Mouse (Mus musculus): Measurements from ENCODE around the gene Fam189b.
"Not testable (repeated sequence)": the region's sequence is repeated elsewhere in the genome, so short reads cannot be mapped to it uniquely, and the experiment has no call there.

Fam189b gene

DNA sequence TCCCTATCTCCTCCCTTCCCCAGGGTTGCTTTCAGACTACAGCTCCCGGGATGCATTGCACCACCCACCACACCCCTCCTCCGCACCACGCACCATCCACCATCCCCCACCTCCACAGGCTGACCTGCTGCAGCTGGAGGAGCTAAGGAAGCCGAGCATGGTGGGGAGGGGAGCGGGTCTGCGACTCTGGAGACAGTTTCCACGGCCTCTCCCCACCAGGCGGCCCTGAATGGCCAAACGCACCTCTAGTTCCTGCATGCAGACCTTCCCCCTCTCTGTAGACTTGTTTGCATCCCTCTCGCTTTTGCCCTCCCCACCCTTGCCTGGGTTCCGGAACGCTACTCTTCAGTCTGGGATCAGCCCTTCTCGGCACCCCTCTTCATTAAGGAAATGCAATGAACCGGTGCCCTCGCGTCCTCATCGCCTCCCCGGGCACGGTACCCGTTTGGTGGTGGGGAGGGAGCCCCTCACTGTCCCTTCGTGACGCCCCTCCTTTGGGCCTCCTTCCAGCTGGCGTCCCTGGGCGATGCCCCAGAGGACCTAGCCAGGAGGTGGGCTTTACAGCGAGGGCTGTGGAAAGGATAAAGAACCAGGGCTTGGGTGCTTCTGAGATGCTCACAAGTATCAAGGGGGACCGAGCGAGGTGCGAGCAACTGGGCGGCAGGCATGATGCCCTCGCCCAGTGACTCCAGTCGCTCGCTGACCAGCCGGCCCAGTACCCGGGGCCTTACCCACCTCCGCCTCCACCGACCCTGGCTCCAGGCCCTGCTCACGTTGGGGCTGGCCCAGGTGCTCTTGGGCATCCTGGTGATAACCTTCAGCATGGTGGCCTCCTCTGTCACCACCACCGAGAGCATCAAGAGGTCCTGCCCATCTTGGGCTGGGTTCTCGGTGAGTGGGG, at the start of gene Fam189b:
Gene Fam189b (plus strand): TSS at position 86 of the 901 bp plus-strand sequence.
- peak; percentile 82 to 88 for DNase-seq (ENCODE audit: low spot score in 2 of 2)

DNA sequence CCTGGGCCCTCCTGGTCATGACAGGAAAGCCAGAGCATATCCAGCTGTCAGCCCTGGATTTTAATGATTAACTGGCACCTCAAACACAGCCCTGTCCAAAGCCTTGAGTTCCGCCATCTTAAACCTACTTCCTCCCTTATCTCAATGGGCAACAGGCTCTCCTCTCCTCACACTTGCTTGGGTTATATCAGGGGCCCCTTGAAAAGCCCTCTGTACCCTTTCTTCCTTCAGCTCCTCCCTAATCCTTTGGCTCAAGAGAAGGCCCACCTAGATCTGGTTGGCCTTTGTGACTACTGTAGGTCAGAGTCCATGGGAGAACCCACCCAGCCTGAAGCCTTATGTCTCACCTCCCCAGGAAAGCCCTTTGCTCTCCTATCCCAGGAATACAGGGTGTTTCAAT, 49.2 kb upstream of the Fam189b start:
- no peak for DNase-seq (ENCODE audit: low spot score in 2 of 2)

DNA sequence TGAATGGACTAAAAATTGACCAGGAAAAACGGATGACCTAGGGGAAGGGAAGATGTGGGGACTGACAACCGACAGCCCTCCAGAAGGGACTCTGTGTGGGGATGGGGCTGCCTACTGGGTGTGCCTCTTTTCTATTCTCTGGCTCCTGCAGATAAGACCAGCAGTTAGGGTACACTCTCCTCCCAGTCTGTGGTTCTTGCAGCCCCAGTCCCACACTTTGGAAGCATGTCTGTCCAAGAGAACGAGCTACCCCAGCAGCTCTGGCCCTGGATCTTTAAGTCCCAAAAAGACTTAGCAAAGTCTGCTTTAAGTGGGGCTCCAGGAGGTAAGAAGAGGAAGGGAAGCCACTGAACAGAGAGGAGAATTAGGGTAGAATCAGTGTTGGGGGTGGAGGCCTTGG, 47.0 kb upstream of the Fam189b start, which contains the start of gene Pklr:
Gene Pklr (plus strand): TSS at position 185 of the 400 bp plus-strand sequence.
- no peak for DNase-seq (ENCODE audit: low spot score in 2 of 2)

DNA sequence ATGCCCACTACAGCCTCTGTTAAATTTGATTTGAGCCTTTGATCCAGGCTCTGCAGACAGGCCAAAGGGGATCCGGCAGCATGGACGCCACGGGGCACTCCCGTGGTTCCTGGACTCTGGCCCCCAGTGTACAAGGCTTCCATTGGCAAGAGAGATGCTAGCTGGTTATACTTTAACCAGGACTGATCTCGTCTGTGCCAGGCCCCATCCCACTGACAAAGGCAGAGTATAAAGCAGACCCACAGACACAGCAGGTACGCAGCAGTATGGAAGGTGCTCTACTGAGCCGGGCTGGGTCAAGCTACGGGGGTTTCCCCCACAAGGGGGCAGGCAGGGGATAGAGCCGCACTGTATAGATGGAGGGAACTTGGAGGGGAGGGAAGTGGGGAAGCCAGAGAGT, 46.6 kb upstream of the Fam189b start:
- DNase-seq (ENCODE audit: low spot score in 2 of 2): peak; percentile 12 to 58

DNA sequence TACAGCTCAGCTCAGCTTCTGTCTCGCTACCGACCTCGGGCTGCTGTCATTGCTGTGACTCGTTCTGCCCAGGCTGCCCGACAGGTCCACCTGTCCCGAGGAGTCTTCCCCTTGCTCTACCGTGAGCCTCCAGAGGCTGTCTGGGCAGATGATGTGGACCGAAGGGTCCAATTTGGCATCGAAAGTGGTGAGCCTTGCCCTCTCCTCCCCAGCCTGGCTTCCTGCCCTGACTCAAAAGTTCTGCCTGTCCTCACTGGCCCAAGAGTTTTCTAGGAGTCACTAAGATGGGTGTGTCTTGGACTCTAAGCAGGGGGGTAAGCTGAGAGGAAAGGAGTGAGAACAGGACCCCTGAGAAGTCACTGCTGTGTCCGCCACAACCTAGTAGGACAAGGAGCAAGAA, 38.1 kb upstream of the Fam189b start:
- no peak for DNase-seq (ENCODE audit: low spot score in 2 of 2)

DNA sequence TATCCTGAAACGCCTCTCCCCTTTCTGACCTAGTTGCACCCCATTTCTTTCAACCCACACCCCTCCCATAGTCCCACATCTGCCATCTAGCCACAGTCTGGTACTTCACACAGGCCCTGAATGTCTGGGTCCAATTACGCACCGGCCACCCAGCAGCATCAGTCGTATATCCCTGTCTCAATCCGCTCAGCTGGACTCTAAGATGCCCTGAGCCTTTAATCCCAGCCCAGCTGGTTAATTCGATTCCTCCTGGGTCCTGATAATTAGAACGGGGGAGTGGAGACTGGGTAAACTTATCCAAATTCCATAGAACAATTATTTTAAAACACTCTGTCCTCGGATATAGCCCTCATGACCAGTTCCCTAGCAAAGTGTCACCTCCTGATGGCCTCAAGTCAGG, 37.4 kb upstream of the Fam189b start:
- DNase-seq (ENCODE audit: low spot score in 2 of 2): no peak

DNA sequence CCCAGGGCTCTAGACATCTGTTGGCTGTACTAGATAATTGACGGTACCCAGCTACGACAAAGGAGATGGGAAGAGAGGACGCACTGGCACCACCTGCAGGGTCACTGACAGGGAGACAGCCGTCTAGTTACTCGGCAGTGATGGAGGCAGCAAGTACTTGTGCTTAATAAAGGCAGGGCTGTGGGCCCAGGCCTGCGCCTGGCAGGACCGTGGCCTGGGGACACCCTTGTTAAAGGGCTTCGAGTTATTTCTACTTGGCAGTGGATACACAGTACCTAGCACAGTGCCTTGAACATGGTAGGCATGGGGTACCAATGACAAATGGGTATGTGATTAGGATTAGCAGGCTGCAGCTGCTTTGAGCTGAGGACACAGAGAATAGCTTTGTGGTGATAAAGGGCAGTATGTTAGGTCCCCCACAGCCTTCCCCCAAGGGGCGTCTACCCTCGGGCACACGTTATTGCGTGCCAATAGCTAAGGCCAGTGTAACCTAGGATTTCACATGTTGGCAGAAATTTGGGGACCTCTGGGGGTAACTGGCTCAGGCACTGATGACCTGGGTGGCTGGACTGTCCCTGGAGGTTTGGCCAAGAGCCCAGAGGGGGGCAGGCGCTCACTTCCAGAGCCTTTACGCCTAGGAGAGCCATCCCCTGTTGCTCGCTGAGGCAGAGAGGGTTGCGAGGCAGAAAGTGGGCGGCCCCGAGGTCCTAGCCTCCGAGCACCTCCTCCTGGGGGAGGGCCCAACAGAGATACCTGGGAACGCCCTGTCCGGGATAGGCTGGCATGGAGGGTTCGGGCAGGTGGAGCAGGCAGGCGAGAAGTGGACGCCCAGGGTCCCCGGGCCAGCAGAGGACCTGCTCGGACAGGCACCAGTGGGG, 35.6 kb upstream of the Fam189b start:
- no peak for DNase-seq (ENCODE audit: low spot score in 2 of 2)

DNA sequence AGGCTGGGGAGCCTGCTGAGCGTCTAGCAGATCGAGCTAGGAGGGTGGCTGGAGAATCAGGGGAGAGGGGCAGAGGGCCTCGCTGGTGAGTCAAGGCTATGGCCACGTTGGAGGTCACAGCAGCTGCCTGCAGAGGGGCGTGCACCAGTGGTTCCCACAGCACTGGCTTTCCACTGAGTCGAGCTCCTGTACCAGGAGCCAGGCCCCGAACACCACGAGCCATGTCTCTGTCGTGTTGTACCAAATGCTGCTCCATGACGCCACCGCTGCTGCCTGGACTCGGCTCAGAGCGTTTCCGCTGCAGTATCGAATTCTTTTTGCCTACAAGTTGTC, 35.0 kb upstream of the Fam189b start:
- no peak for DNase-seq (ENCODE audit: low spot score in 2 of 2)

DNA sequence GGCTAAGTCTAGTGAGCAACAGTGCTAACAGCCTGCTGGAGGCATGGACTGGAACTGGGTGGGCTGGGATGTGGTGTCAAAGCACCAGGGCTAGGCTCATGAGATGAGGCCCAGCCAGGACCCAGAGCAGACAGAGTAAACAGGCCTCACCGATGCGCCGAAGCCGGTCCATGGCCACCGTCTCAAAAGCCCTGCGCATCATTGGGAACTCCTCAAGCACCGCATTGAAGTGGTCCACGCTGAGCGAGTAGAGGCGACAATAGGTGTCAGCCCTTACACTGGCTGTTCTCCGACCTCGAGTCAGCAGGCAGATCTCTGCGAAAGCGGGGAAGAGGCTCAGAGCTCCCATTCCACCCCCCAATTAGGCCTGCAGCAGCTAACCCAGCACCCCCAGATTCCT, 34.4 kb upstream of the Fam189b start:
- no peak for DNase-seq (ENCODE audit: low spot score in 2 of 2)

DNA sequence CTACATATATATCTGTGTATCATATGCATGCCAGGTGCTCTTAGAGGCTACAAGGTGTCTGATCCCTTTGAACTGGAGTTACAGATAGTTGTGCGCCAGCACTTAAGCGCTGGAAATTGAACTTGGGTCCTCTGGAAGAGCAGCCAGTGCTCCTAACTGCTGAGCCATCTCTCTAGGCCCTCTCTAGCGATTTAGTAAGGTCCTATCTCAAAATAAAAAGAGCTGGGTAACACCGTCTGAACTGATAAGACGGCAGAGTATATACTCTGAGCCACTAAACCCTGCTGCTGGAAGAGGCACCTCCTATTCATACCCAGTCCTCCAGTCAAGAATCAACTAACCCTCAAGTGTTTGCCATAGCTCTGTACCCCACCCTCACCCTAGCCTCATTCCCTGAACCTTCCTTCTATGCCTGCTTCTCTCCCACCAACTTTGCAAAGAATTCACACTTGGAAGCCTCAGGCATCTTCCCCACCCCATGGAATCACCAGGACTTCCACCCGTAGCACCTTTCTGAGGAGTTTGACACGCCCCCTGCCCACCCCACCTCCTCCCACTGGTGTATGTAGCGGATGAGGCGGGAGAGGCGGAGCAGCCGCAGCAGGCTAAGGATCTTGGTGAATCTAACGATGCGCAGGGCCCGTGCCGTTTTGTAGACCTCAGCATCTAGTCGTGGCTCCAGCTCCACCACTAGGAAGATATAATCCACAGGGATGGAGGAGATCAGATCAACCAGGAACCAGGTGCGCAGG, 30.7 kb upstream of the Fam189b start:
- no peak for DNase-seq (ENCODE audit: low spot score in 2 of 2)

DNA sequence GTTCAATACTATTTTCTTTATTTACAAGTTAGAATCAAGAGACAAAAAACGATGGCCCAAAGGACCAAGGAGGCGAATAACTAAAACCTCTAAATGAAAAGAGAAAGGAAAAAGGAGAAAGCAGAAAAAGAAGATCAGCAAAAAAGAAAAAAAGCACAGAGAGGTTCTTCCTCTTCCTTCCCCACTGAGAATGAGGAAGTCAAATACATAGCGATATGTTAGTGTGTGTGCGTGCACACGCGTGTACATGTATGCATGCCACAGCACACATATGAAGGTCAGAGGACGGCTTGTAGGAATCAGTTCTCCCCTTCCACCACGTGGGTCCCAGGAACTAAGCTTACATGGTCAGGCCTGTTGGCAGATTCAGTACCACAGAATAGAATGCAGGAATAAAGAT, 26.0 kb upstream of the Fam189b start:
- DNase-seq (ENCODE audit: low spot score in 2 of 2): no peak

DNA sequence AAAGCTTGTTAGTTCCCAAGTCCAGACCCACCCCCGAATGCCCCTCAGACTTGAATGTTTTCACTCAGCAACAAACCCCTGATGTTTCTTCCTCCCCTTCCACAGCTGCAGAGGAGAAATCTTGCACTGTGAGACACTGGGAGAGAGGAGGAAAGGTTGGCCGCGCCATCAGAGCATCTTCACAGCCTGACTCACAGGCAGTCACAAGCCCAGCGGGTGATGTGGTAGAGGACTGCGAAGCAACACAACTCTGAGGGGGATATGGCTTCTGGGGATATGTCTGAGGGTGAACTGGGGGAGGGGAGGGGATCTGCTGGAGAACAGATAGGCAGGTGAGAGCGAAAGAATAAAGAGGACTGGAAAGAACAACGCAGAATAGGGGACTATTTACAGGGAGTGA, 24.3 kb upstream of the Fam189b start:
- DNase-seq (ENCODE audit: low spot score in 2 of 2): no peak

DNA sequence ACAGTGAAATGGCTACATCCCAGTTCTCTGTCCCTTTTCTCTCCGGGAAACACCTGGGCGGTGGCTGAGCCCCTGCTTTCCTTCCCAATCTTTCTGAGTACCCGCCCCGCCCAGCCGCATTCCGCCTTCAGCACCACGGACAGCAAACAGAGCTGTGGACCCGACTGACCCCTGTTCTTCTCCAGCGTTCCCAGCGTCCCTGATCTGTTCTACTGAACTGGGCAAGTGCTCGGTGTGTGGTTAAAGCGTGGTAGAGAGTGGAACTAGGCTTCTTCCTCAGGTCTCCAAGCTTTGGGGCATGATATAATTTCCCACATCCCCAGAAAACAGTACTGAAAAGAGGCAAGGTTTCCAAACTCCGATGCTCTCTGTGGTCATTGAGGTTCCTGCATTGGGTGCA, 23.7 kb upstream of the Fam189b start:
- no peak for DNase-seq (ENCODE audit: low spot score in 2 of 2)

DNA sequence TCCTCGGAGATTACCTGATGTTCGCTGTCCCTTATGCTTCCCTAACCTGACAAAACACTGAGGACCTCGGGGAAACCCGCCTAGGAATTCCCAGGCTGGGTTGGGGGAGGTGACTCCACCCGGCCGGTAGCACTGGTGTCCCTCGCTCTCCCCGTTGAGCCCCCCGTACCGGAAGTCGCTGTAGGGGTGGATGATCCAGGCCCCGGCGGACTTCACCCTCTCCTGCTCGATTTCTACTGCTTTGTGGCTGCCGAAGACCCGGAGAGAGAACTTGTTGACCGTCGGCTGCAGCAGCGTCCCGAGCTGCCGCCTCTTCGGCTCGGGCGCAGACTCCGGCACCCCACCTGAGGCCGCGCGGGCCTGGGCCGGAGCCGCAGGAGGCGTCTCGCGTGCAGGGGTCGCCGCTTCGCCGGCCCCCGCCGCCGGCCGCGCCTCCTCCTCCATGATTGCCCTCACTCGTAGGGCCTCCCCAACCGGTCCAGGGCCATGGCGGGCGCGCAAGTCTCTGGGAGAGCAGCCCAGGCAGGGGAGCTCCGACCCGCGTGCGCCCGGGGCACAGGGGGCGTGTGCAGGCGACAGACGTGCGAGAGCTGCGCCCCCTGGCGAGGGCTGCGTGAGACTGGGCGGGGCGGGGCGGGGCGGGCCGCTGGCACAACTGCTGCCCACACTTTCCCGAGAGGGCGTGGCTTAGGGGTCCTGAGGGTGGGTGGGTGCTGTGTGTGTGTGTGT, 23.2 kb upstream of the Fam189b start, which contains the start of gene Hcn3:
Gene Hcn3 (minus strand): TSS at position 581 of the 729 bp plus-strand sequence.
- peak; percentile 65 to 89 for DNase-seq (ENCODE audit: low spot score in 2 of 2)

DNA sequence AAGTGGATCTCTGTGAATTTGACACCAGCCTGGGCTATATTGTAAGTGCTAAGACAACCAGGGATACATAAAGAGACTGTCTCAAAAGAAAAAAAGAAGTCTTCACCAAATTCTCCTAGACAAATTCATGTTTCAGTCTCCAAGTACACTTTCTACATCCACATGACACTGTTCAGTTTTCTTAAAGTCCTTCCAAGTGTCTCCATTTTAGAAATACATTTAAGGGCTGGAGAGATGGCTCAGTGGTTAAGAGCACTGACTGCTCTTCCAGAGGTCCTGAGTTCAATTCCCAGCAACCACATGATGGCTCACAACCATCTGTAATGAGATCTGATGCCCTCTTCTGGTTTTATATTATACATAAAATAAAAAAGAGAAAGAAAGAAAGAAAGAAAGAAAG, 21.7 kb upstream of the Fam189b start:
- DNase-seq (ENCODE audit: low spot score in 2 of 2): not testable (repeated sequence)

DNA sequence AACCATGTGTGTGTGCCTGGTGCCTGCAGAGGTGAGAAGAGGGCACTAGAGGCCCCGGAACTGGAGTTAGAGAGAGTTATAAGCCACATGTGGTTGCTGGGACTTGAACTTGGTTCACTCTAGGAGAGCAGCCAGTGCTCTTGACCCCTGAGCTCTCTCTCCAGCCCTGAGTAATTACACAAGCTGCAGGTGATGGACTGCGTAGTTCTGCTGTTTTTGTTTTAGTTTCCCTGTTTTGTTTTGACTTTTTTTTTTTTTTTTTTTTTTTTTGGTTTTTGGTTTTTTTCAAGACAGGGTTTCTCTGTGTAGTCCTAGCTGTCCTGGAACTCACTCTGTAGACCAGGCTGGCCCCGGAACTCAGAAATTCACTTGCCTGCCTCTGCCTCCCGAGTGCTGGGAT, 21.2 kb upstream of the Fam189b start:
- no peak for DNase-seq (ENCODE audit: low spot score in 2 of 2)

DNA sequence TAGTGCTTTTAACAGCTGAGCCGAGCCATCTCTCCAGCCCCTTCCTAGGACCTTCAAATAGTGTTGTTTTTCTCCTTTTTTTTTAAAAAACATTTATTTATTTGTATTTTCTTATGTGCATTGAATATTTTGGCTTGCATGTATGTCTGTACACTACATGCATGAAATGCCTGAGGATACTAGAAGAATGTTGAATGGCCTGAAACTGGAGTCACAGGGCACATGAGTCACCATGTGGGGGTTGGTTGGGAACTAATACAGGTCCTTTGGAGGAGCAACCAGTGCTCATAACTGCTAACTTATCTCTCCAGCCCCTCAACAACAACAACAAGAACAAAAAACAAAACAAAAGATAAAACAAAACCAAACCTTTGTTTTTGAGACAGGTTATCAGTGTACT, 19.8 kb upstream of the Fam189b start:
- no peak for DNase-seq (ENCODE audit: low spot score in 2 of 2)

DNA sequence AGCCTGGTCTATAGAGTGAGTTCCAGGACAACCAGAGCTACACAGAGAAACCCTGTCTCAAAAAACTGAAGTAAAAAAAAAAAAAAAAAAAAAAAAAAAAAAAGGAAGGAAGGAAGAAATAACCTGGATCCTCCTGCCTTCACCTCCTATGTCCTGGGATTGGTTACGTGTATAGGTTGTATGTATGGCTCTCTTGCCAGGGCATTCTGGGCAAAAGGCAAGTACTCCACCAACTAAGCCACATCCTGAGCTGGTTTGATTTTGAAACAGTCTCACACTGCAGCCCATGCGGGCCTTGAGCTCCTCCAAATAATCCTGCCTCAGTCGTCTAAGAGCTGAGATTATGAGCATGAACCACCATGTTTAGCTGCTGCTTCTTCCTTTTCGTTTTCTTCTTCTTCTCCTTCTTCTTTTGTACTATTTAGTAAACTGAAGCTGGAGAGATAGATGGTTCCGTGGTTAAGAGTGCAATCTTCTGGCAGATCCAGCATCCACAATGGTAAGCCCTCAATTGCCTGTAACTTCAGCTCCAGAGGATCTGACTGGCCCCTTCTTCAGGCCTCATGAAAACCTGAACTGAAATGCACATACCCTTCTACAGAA, 19.2 kb upstream of the Fam189b start:
- DNase-seq (ENCODE audit: low spot score in 2 of 2): peak in 1 of 2 experiments; percentile 15

DNA sequence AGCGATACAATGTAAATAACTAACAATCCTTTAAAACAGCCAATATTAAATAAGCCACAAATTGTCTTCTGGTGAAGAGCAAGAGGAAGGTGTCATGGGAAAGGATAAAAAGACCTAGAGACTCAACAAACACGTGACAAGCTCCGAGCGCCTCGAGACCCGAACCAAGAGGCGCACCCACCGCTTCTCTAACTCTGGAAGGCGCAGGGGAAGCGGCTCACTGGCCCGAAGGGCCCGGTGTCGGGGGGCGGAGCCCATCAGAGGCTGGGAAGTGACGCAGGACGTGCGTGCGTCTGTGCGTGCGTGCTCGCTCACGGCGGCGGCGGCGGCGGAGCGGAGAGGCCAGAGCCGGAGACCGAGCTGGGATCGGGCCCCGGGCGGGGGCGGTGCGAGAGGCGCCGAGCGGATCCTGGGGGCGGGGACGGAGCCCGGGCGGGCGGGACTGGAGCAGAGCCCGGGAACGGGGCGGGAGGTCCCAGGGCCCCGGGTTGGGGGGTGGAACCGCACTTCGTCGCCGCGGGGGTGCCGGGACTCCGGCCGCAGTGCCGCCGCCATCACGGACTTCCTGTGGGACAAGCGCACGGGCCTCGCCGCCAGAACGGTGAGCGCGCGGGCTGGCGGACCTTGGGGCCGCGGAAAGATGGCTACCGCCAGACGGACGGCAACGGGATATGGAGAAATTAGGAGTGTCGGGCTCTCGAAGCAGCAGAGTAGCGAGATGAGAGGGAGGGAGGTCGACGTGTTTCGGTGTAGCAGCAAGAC, 18.3 kb upstream of the Fam189b start, which contains the start of gene Clk2:
Gene Clk2 (plus strand): TSS at position 290 of the 762 bp plus-strand sequence.
- DNase-seq (ENCODE audit: low spot score in 2 of 2): peak; percentile 93 to 95

DNA sequence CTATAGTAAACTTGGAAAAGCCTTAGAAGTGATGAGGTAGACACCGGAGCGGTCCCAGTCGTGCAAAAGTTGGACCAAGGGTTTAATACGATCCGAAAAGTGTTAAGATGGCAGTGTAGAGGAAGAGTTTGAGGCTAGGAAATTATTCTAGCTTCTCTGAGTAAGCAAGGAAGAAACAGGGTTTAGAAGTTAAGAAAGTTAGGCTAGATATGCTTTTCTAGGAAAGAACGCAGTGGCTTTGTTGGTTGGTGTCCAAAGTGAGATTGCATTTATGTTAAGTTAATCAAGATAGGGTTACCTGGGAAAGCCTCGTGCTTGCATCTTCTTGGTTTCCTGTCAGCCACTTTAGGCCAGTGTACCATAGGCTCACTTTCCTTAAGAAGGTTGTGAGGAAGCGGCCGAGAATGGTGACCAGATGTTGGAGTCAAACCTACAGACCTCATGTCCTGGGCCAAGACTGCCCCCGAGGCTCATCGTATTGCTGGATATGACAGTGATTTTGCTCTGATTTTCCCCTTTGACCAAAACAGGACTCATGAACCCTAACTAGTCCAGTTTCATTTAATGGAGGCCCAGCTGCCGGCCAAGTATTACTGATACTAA, 17.6 kb upstream of the Fam189b start:
- no peak for DNase-seq (ENCODE audit: low spot score in 2 of 2)
